Mouse (Mus musculus) megakaryocyte progenitor cell, adult 5-6 weeks (primary cell): ENCODE results near the gene Mapt. TPM values are rescaled to one million over a fixed set of nuclear protein-coding genes. Genes with fewer than 3 reads are reported as not detected.
"Not testable (repeated sequence)": the region's sequence is repeated elsewhere in the genome, so short reads cannot be mapped to it uniquely, and the experiment has no call there.

Source experiments
- ATAC-seq: replicated peaks from 2 replicates; pipeline ENCODE4 v1.8.0; 2016; ENCODE audit warnings: mild to moderate bottlenecking, moderate TSS enrichment, inconsistent platforms; ENCODE audit not compliant: poor library complexity
- total RNA-seq, 2 experiments: library from RNA; stranded (forward) in 1 of 2; stranded (reverse) in 1 of 2; fragments of 157-497, 149-512 nt in 1 of 2; fragments of 200-1000 nt in 1 of 2; gene quantifications; 2 replicates each; pipeline versions ENCODE4 v1.2.3 to v1.2.4; 2015 to 2017

The Mapt gene
- total RNA-seq, 2 experiments from 2014 or later, result not detected

GRCm38 (mm10) chr11:104232141-104233061 lies 1.2 kb downstream of the Mapt start:
- ATAC-seq, result no peak

GRCm38 (mm10) chr11:104233101-104233500 lies 1.9 kb downstream of the Mapt start:
- ATAC-seq, result no peak

GRCm38 (mm10) chr11:104233574-104234206 lies 2.5 kb downstream of the Mapt start:
- no peak for ATAC-seq

- ATAC-seq, result no peak
Measured at GRCm38 (mm10) chr11:104234680-104235079, 3.5 kb downstream of the Mapt start.

- ATAC-seq, result no peak
Measured at GRCm38 (mm10) chr11:104235881-104236280, 4.7 kb downstream of the Mapt start.

- 0 out of 2 replicates have a peak, but pooled peaks have one; percentile 17 for ATAC-seq
Measured at GRCm38 (mm10) chr11:104237226-104237625, 6.0 kb downstream of the Mapt start.

- ATAC-seq, result no peak
Measured at GRCm38 (mm10) chr11:104237958-104238747, 7.0 kb downstream of the Mapt start.

- ATAC-seq, result not testable (repeated sequence)
Measured at GRCm38 (mm10) chr11:104245478-104245877, 14.3 kb downstream of the Mapt start.

- no peak for ATAC-seq
Measured at GRCm38 (mm10) chr11:104246171-104246694, 15.0 kb downstream of the Mapt start.

- ATAC-seq, result no peak
Measured at GRCm38 (mm10) chr11:104247141-104247717, 16.0 kb downstream of the Mapt start.

- no peak for ATAC-seq
Measured at GRCm38 (mm10) chr11:104249420-104249819, 18.2 kb downstream of the Mapt start.

- ATAC-seq, result no peak
Measured at GRCm38 (mm10) chr11:104251121-104251520, 19.9 kb downstream of the Mapt start.

GRCm38 (mm10) chr11:104252094-104252493 lies 20.9 kb downstream of the Mapt start:
- ATAC-seq, result no peak

- ATAC-seq, result no peak
Measured at GRCm38 (mm10) chr11:104254408-104255039, 23.3 kb downstream of the Mapt start.

GRCm38 (mm10) chr11:104256179-104256578 lies 25.0 kb downstream of the Mapt start:
- no peak for ATAC-seq

- no peak for ATAC-seq
Measured at GRCm38 (mm10) chr11:104258991-104259390, 27.8 kb downstream of the Mapt start.

GRCm38 (mm10) chr11:104264683-104265082 lies 33.5 kb downstream of the Mapt start:
- no peak for ATAC-seq

GRCm38 (mm10) chr11:104265669-104266068 lies 34.5 kb downstream of the Mapt start:
- ATAC-seq, result no peak

- no peak for ATAC-seq
Measured at GRCm38 (mm10) chr11:104267380-104267779, 36.2 kb downstream of the Mapt start.

GRCm38 (mm10) chr11:104269385-104269822 lies 38.2 kb downstream of the Mapt start:
- no peak for ATAC-seq
